Mouse (Mus musculus) heart, adult 11 months (tissue): ENCODE results near the gene Plxnd1.
A peak's percentile ranks its signal among the peaks of the same experiment; 100 is the strongest.

Experiments
- DNase-seq: peaks from one replicate; pipeline ENCODE4 v3.0.0; 2022

Plxnd1 gene

GRCm38 (mm10) chr6:115998758-115999157 lies 4.0 kb upstream of the Plxnd1 start:
- peak; percentile 93 for DNase-seq

DNA sequence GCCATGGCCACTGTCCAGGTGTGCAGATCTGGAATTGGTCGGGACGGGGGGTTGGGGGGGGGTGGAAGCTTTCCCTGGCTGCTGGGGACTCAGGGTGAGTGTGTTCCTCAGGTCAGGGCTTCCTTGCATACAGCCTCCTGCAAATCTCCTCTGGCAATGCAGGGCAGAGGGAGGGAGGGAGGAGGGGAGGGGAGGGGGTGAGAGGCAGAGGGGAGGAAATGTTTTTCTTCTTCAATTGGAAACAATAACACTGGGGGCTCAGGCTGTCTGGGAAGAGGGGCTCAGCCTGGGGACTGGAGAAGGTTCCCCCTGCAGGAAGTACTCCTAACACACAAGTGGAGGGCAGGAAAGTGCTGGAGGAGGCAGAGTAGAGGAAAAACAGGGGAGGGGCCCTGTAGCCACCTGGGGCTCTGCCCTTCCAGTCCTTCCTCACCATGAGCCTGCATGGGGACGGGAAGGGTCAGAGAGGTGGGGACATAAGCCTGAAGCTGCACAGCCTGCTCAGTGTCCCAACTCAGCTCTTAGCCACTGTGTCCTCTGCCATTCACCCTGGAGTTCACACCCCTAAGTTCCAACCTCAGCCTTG lies 3.0 kb upstream of the Plxnd1 start:
- DNase-seq, result peak; percentile 94

DNA sequence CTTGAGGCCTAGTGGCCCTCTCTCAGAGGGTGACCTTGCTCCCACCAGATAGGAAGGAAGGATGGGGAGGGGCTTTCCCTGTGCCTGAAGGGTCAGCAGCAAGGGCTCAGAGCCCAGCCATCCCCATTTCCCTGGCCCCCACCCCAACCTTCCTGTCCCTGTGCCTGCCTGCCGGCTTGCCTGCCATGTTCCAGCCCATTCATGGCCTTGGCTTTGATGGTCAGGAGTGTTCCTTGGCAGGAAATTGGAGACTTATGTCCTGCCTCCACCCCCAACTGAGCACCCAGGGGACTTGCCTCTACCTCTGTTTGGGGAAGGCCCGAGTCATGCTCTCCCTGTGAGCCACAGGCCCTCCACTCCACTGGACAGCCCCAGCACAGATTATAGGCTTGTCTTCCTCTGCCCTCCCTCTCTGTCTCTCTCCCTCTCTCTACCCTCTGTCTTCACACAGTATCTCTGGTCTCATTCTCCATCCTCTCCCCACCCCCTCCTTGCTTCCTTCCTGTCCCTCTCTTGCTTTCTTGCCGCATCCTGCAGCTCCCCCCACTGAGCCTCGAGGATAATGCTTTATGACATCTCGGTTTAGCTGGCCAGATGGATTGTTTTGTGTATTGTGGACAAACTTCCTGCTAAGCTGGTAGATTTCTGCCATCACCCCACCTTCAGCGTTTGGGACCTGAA lies 1.5 kb upstream of the Plxnd1 start:
- DNase-seq, result peak; percentile 99

DNA sequence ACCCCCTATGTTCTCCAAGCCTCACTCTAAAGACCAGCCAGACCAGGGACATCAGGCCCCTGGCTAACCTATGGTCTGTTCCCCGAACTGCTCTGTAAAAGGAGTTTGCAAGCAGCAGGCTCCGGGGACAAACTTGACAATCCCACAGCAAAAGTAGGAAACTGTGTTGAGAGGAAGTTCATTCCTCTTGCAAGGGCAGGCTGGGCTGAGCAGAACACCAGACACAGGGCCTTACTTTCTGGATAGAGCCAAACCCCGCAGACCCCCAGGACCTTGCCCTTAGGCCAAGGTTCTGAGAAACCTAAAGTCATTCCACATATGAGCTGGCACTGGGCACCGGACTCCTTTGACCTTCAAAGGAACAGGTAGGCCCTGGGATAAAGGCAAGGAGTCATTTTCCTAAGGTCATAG lies 731 bp upstream of the Plxnd1 start:
- peak; percentile 96 for DNase-seq

DNA sequence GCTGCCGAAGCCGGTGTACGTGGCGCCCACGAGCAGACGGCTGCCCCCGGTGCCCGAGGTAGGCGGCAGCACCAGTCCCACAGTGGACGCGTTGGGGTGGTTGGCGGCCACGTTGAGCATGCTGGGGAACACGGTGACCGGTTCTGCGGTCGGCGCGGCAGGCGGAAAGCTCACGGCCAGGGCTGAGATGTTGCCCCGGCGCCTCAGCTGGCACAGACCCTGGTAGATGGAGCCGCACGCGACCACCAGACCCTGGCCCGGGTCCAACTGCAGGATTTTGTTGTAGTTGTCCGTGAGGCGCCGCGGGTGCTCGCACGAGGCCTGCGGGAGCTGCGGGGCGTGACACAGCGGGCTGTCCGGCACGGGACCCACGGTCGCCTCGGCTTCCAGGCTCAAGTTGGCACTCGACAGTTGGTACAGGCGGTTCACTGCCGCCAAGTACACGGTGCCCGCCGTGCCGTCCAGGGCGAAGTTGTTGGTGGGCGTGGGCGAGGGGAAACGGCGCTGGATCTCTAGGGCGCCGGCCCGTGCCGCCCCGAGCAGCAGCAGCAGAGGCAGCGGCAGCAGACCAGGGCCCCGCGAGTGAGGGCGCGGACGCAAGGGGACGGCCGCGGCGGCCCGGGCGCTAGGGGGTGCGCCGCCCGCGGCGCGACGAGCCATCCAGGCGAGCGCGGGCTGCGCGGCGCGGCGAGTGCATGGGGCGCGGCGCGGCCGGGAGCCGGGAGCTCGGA lies 494 bp downstream of the Plxnd1 start:
- DNase-seq, result no peak

DNA sequence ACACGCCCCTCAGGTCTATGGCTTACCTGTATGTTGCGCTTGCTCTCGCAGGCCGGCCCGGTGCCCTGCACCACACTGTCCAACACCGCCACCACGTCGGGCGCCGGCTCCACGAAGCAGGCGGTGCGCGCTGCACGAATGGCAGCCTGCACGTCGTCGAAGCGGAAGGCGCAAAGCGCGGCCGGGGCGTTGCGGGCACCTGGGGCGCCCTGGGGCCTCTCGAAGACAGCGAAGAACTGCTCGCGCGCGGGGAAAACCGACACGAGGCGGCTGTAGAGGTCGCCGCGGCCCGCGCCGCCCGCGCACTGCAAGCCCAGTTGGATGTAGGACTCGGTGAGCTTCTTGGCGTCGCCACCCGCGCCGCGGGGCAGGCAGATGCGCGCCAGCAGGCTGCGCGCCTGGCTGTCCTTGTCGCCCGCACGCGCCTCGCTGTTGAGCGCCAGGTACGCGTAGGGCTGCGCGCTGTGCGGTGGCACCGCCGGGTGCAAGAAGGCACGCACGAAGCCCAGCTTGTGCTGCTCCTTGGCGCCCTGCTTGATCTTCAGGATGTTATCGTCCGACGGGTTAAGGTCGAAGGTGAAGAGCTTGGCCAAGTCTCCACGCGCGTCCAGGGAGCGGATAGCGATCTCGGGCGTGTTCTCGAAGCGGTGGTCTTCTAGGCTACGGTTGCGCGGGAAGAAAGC lies 1.2 kb downstream of the Plxnd1 start:
- no peak for DNase-seq

- DNase-seq, result peak; percentile 97
Observed at GRCm38 (mm10) chr6:115992981-115993380, 1.8 kb downstream of the Plxnd1 start.

DNA sequence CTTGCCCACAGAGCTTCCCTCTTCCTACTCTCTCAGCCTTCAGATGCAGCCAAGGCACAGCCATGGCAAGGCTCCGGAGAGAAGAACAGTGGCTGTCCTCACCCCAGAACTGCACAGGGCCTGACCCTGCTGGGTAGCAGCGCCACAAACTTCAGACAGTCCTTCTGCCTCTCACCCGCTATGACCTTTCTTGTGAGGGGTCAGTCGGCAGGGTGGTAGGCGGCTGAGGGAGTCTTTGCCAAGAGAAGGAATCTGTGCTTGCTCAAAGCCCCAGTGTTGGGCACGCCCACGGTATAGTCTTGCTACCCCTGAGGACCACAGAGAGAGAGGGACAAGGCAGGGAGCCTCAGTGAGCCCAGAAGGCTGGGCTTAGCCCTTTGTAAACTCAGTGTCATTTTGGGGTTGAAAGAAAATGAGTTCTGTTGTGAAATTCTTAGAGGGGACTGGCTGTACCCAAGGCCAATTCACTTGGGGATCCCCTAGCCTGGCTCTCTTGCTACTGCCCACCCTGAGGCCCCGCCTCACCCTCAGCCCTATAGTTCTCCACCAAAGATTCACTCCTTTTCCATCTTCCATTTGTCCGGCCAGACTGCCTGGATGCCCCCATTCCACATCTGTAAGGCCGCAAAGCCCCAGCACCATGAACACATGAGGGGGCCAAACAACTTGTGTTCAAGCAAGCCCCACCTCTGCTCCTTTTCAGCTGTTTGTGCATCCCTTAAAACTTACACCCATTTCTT lies 2.8 kb downstream of the Plxnd1 start:
- DNase-seq, result peak; percentile 98

- no peak for DNase-seq
Observed at GRCm38 (mm10) chr6:115991108-115991880, 3.5 kb downstream of the Plxnd1 start.

DNA sequence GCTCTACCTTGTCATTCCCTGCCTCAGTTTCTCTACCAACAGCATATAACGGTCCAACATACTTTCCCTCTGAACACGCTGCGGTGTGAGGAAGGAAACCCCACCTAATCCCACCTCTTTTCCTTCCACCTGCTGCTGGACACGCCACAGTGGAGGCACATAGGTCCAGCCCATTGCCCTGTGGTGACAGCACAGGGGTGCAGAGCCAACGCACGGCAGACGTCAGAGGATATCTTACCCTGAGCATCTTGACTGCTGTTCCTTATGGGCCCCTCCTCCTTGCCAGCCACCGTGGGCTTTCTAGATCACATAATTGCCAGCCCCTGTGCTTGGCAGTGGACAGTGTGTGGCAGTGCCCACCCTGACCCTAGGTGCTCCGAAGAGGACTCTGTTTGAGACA lies 4.3 kb downstream of the Plxnd1 start:
- peak; percentile 95 for DNase-seq

- DNase-seq, result no peak
Observed at GRCm38 (mm10) chr6:115990056-115990455, 4.7 kb downstream of the Plxnd1 start.

DNA sequence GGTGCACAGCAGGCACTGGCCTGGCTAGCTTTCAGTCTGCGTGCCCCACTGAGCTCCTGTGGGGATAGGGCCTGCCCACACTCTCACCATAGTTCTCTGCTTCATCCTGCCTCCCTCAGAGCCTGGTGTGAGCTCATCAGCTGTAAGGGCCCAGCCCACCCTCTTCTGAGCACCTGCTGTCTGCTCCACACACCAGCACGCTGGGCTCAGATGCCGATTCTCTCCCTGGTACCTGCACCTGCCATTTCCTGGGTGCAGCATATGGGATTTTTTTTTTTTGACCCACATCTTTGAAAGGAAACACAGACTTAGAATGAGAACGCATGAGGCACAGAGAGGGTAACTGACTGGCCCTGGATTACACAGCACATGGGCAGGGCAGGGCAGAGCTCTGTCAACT lies 5.2 kb downstream of the Plxnd1 start:
- DNase-seq, result peak; percentile 94

GRCm38 (mm10) chr6:115989032-115989431 lies 5.8 kb downstream of the Plxnd1 start:
- peak; percentile 95 for DNase-seq

DNA sequence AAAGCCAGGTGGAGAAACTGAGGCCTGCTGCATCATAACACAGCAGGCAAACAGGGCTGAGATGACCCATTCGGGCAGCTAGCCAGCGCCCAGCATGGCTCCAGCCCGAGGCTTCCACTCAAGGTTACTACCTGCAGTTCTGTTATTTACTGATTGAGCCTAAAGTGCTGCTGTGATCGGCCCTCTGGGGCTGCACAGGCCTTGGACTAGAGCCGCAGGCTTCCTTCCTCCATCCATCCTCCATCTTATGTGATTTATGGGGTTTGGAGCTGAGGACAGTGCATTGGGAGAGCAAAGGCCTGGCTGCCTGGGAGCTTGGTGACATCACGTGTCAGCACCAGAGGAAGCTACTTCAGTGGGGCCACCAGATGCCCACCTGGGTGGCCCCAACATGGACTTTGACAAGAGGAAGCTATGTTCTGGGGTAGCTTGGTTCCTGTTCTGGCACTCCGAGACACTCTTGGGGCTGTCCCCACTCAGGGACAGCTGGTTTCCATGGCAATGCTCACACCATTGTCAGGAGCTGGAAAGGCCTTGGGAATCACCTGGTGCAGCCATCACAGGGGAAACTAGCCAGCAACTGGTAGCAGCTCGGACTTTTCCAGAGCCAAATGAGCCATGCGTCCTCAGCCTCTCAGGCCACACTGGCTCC lies 7.6 kb downstream of the Plxnd1 start:
- DNase-seq, result peak; percentile 96

DNA sequence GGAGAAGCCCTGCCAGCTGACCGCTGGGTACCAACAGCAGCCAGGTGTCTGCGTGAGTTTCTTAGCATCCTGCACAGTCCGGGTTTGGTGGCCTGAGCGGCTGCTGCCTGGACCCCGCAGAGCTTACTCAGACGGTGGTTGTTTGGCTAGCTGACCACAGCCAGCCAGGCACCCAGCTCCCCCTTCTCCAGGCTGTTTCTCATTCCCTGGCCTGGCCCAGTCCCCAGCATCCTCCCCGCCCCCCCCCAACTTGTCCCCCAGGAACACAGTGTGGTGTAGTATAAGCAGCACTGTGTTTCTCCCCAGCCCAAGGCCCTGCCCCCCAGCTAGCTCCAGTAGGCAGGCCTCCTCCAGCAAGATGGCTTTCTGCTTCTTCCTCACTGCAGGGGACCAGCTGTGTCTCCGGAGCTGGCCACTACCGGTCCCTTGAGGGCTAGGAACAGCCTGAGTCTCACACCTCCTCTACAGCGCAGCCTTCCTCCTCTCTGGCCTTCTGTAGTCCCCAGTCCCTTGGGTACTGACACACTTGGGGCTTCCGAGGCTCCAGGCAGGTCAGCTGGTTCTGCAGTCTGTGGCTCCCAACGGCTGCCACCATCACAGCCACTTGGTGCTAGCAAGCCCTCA lies 8.2 kb downstream of the Plxnd1 start:
- DNase-seq, result peak; percentile 98

GRCm38 (mm10) chr6:115985622-115986021 lies 9.2 kb downstream of the Plxnd1 start:
- no peak for DNase-seq

DNA sequence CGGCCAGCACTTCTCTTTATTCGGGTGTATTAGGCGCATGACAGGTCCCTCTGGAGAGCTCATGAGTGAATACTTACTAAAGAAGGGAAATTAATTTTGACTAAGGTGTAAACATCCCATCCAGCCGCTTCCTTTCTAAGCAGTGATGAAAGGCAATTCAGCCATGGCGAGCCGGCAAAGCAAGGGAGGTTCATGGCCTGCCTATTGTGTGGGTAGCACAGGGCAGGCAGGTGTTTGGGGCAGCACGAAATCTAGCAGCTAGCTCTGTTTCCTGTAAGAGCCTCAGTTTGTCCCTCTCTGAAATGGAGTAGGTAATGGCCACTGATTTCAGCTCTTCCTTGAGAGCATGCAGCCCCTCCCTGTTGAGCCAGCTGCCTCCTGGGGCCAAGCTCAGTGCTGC lies 10.2 kb downstream of the Plxnd1 start:
- DNase-seq, result no peak

DNA sequence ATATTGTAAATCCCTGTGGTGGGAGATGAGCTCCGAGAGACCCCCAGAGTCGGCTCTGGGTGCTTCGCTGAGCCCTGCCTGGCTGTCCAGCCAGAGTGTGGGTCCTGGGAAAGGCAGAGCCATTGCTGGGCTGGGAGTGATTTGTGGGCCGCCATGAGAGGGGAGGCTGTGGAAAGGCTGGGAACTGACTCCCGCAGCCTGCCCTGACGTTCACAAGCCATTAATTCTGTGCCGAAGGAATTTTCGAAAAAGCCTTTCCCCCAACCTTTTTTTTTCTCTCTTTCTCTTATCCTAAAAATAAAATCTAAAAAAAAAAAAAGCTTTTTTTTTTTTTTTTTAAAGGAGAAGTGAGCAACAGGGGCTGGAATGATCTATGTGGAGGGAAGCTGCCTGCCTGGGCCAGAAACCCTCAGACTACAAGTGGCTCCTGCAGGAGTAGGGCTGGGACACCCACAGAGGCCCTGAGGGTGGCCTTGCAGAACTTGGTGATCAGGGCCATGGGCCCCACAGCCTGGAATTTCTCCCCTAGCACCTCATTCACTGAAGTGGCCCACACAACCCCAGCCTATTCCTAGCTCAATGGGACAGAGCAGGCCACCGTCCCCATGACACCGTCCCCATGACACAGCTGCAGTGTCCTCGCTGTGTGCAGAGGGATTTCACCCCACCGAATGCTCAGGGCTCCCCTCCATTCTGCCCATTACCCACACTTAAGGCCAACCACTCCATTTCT lies 11.3 kb downstream of the Plxnd1 start:
- DNase-seq, result peak; percentile 93

- DNase-seq, result peak; percentile 96
Observed at GRCm38 (mm10) chr6:115982889-115983288, 11.9 kb downstream of the Plxnd1 start.

DNA sequence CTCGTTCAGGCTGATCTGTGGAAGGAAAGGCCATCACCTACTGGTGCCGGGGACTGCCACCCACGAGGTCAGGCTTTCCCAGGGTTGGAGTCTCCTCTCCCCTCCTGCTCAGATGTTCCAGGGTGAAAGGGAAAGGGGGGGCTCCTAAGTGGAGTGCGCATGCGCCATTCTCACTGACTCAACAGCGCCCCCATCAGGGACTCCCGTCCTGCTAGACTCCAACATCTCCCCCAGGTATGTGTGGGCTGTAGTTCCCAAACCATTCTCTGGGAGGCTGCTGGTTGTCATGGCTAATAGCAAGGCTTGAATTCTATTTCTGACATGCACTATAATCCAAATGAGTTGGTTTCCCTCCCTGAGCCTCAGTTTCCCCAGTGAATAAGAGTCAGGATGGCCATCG lies 16.2 kb downstream of the Plxnd1 start:
- no peak for DNase-seq
